Mouse (Mus musculus) adrenal gland, adult 18-20 months (tissue): ENCODE data around the gene Kctd13. TPM values are rescaled to one million over a fixed set of nuclear protein-coding genes. Genes with fewer than 3 reads are reported as not detected.

ENCODE experiments used
- DNase-seq, 2 experiments: peaks; one replicate each; pipeline ENCODE4 v3.0.0; 2021 to 2022; ENCODE audit warnings: low spot score in 2 of 2
- total RNA-seq, 2 experiments: library from RNA; stranded (reverse); gene quantifications; 1 replicate in 1 of 2; 2 replicates in 1 of 2; pipeline ENCODE4 v1.2.3; 2021

Kctd13 gene
- total RNA-seq, 2 experiments from 2014 or later, result 18.7 to 21.8 TPM

- no peak for DNase-seq
Measured at GRCm38 (mm10) chr7:126941171-126941570, 12.5 kb downstream of the Kctd13 start.

DNA sequence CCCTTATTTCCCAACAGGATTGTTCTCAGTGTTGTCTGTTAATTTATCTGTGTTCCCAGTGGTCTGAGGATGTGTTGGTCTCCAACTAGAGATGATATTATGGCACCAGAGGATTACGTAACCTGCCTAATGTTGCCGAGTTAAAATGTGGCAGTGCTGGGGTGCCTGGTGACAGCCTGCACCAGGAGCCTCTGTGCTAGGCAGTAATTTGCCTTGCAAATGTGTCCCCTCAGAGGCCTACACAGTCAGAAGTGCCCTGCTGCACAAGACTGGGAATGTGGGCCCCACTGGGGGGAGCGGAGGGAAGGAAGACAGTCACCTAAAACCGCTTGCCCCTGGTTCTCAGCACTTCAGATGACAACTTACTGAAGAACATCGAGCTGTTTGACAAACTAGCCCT, 13.1 kb downstream of the Kctd13 start:
- DNase-seq, result no peak

GRCm38 (mm10) chr7:126946530-126946929, 17.9 kb downstream of the Kctd13 start:
- DNase-seq, result peak in 1 of 2 experiments; percentile 38

DNA sequence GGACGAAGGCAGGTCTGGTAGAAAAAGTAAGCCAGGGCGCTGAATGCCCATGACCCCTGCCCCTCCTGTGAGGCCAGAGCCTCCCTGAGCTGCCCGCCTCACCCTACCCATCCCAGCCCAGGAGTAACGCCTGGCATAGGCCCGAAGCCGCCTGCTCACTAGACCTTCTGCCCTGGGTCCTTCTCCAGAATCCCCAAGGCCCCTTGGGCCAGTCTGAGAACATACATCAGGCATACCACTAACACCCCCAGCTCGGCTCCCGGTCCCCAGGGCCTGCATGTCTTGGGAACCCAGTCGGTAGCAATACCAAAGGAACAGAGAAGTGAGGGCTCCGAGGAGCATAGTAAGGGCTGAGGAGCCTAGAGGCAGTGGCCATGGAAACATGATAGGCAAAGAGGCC, 19.9 kb downstream of the Kctd13 start:
- DNase-seq, result no peak

GRCm38 (mm10) chr7:126949403-126949792, 20.7 kb downstream of the Kctd13 start, which contains the start of gene Asphd1:
Gene Asphd1, minus strand, starts transcription at chr7:126949582.
- no peak for DNase-seq

DNA sequence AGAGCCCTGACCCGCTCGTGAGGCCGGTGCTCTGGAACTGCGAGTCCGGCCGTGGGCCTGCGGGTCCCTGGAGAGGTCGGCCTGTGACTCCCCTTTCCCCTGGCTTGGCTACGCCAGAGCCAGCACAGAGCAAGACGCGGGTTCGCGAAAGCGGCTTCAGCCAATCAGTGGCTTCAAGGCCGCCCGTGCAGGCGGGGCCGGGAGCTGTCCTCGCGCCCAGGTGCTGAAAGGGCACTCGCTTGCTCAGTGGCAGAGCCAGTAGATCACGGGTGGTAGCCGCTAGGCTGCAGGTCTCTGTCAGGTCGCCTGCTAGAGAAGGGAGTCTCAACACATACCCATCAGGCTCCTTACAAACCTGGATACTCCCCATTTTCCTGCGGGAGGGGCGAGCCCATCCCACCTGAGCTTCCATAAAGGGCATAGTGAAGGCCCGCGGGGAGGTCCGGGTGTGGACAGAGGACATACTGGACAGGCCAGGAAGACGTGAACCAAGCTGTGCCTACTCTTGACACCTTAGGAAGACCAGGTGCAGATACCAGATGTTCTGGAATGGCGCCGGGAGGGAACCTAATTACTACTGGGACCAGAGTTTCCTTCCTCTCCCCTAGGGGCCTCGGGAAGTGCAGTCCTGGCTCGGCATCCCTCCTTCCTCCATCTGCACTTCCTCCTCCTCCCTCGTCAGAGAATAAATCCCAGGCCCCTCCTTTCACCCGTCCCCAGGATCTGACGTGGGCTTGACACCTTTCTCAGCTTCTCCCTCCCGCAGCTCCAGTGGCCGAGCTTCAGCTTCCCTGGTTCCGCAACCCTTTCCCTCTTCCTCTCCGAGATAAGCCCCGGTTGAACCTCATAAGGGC, 21.3 kb downstream of the Kctd13 start, which contains the start of gene Sez6l2:
Sez6l2 (plus strand) TSS at position 771 of the 854 bp plus-strand sequence.
- peak; percentile 91 to 93 for DNase-seq

DNA sequence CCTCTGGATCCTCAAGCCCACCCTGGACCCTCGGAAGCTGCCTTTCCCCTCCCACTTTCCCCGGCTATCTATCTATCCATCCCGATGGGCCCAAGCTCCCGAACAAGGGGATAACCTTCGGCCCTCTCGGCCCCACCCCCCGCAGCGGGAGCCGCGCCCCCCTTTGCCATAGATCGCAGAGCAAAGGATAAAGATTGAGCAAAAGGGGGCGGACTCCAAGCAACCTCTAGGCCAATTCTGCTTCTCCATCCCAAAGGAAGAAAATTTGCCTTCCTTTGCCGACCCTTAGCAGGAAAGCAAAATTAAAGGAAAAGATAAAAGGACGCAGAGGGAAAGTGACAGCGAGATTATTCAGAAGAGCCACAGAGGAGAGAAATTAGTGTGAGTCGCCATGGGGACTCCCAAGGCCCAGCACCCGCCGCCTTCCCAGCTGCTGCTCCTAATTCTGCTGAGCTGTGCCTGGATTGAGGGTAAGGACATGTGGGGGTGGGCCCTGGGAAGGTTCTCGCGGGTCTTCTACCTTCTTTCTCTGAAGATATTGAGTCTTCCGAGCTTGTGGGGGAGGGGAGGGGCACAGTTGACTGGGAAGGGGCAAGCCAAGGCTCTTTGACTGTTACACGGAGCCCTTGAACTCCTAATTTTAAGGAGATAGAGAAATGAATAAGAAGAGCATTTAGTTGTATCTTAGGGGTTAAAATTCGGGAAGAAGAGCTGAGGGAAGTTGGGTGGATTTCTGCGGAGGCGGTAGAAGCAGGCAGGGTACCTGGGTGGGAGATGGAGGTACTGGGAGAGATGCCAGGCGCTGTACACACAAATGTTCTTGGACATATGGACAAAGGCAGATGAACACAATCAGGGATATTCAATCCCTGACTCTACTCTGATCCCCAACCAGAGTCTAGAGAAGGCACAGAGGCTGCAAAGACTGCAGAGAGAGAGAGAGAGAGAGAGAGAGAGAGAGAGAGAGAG, 22.3 kb downstream of the Kctd13 start:
- no peak for DNase-seq

DNA sequence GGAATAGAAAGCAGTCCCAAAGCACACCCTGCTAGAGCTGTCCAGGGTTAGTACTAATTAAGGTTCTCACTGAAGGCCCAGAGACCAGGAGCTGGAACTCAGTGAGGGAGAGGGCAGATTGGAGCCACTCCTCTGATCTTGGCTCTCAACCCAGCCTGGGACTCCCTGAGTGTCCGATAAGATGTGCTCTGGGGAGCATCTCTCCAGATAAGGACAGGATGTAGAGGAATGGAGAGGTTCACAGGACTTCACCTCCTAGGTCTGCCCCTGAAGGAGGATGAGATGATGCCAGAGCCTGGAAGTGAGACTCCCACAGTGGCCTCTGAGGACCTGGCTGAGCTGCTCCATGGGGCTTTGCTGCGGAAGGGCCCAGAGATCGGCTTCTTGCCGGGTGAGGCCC, 23.1 kb downstream of the Kctd13 start:
- DNase-seq, result no peak

DNA sequence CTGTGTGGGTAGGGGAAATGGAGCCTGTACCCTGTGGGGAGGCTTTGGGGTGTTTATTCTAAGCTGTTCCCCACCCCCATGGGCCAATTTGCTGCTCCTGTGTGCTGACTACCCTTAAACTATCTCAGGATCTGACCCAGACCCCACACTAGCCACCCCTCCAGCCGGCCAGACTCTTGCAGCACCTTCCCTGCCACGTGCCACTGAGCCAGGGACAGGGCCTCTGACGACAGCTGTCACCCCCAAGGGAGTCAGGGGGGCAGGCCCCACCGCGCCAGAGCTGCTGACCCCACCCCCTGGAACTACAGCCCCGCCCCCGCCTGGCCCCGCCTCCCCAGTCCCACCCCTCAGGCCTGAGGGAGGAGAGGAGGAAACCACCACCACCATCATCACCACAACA, 24.0 kb downstream of the Kctd13 start:
- no peak for DNase-seq

GRCm38 (mm10) chr7:126955125-126955524, 26.4 kb downstream of the Kctd13 start:
- DNase-seq, result no peak

DNA sequence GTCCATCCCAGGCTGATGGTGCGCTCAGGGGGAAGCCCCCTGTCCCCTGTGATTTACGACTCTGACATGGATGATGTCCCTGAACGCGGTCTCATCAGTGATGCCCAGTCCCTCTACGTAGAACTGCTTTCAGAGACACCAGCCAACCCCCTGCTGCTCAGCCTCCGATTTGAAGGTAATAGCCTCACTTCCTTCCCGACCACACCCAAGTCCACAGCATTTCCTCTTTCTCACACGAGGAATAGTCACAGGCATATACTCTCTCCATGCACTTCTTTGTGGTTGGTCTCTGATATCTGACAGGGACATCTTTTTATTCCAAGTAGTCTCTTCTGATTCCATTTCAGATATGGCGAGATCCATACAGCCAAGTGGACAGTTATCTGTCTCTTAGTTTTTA, 31.1 kb downstream of the Kctd13 start:
- no peak for DNase-seq

DNA sequence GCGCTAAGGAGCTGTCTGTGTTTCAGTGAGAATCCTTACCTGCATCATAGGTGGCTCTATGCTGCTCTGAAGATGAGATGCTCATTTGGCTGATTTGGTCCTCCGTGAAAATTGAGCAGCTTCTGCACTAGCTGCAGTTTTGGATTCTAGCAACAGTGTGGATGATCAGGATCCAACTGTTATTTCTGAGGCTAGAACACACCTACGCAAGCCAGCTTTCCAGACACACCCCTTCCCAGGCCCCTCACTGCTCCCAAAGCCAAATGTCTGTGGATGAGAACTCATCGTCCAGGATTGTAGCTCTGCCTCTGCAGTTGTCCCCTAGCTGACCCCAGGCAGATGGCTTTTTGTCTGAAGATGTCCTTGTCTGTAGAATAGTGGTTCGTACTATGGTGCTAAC, 32.4 kb downstream of the Kctd13 start:
- no peak for DNase-seq

DNA sequence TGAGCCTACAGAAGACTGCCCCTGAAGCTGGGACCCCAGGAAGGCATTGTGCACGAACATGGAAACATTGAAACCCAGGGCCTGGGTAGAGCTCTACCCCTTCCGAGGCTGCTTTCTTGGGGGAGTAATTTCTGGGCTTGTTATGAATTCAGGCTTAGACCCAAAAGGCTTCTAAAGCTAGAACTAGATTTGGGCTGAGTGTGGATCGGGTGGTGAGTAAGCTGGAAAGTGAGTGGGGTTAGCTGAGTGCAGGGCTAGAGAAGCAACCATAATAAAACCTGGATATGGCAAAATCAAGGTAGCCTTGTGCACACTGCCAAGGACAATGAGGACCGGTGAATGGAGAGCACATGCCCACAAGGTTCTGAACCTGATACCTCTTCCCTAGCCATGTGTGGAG, 33.3 kb downstream of the Kctd13 start:
- no peak for DNase-seq

- DNase-seq, result peak in 1 of 2 experiments; percentile 33
Measured at GRCm38 (mm10) chr7:126963548-126964286, 35.0 kb downstream of the Kctd13 start.

GRCm38 (mm10) chr7:126965568-126965967, 36.9 kb downstream of the Kctd13 start:
- DNase-seq, result no peak

DNA sequence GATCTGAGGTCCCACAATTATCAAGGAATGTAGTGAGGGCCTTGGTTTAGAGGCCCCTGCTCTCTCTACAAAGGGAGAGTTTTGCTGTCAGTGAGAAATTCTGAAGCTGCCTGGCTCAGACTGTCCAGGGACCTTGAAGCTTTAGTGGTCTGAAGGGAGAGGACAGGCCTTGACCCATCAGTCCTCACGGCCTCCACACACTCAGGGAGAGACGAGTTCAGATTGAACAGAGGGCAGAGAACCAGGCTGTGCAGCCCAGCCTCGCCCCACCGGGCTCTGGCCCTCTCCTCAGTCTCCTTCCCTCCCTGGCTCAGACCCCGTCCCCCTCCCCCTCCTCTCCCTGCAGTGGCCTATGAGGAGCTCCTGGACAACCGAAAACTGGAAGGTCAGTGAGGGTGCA, 38.7 kb downstream of the Kctd13 start:
- DNase-seq, result no peak

- DNase-seq, result no peak
Measured at GRCm38 (mm10) chr7:126975493-126975892, 46.8 kb downstream of the Kctd13 start.

DNA sequence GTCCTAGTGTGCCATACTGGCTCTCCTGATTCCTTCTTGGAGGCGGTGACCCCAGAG, 47.0 kb downstream of the Kctd13 start, which contains the start of gene Cdipt:
Cdipt (plus strand) TSS at position 22 of the 57 bp plus-strand sequence.
- DNase-seq, result no peak

- DNase-seq, result peak; percentile 96 to 97
Measured at GRCm38 (mm10) chr7:126975950-126976866, 47.5 kb downstream of the Kctd13 start, which contains the start of gene Cdiptos. Gene Cdiptos, minus strand, starts transcription at chr7:126976098.

DNA sequence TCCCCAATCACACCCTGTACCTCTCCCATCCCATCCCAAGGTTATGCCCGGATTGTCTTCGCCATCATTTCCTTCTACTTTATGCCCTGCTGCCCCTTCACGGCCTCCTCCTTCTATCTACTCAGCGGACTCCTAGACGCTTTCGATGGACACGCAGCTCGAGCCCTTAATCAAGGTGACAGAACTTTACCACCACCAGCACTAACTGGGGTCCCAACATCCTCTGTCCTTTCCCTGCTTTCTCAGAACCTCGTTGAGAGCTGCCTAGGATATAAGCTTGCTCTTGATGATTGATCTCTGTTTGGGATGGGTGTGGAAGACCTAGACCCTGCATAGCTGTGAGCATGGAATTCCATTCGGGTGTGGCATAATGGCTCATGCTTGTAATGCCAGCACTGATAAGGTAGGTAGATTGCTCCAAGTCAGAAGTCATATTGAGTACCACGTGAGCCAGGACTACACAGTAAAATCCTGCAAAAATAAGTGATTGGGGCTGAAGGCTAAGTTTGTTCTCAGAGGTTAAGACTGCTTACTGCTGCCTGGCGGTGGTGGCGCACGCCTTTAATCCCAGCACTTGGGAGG, 48.3 kb downstream of the Kctd13 start:
- DNase-seq, result no peak
